Mouse (Mus musculus): ENCODE data around the gene Gm20852. TPM values are rescaled to one million over a fixed set of nuclear protein-coding genes. Genes with fewer than 3 reads are reported as not detected.
"Not testable (repeated sequence)": the region's sequence is repeated elsewhere in the genome, so short reads cannot be mapped to it uniquely, and the experiment has no call there.

The Gm20852 gene
- not detected in 2 replicates for polyA plus RNA-seq (2014; fragmentation: Nextera tagmentation; extraction: Ambion mirVana)

- not testable (repeated sequence) for ATAC-seq (ENCODE audit: low FRiP score); H3K4me1 ChIP-seq (replicated peaks; ENCODE audit: control insufficient read depth, insufficient read depth, low read length); H3K27me3 ChIP-seq (ENCODE audit: control insufficient read depth, insufficient read depth, low read length); DNase-seq (ENCODE audit: low spot score); H3K9me3 ChIP-seq (ENCODE audit: control insufficient read depth, low read length); H3K9ac ChIP-seq (ENCODE audit: low read depth, low read length); H3K4me2 ChIP-seq (replicated peaks; ENCODE audit: low read depth, low read length); H3K27ac ChIP-seq (ENCODE audit: low read depth, low read length); H3K4me3 ChIP-seq (ENCODE audit: low read depth, low read length); H3K36me3 ChIP-seq (ENCODE audit: control insufficient read depth, insufficient read depth, low read length)
- no CpG with 5 or more reads among the region's 4 CpGs for WGBS
These were observed at the start of gene Gm20852 for GRCm38 (mm10) chrY:66742023-66742422. Gene Gm20852, minus strand, starts transcription at chrY:66742123.
